Mouse (Mus musculus) lung, postnatal 0 days (tissue): ENCODE data around the gene N4bp2l2.

Experiments used
- CTCF ChIP-seq: IDR thresholded peaks from 2 replicates; pipeline ENCODE4 v1.5.1; 2016; ENCODE audit warnings: antibody characterized with exemption, mild to moderate bottlenecking
- EP300 ChIP-seq: IDR thresholded peaks from 2 replicates; pipeline ENCODE4 v1.6.1; 2016; ENCODE audit warnings: antibody characterized with exemption, mild to moderate bottlenecking, control low read depth

GRCm38 (mm10) chr5:150581180-150581579 is 84.8 kb downstream of the N4bp2l2 start:
- TF ChIP-seq CTCF (no peak), EP300 (no peak)
